Mouse (Mus musculus): ENCODE data around the gene Prss35.

Prss35 gene

DNA sequence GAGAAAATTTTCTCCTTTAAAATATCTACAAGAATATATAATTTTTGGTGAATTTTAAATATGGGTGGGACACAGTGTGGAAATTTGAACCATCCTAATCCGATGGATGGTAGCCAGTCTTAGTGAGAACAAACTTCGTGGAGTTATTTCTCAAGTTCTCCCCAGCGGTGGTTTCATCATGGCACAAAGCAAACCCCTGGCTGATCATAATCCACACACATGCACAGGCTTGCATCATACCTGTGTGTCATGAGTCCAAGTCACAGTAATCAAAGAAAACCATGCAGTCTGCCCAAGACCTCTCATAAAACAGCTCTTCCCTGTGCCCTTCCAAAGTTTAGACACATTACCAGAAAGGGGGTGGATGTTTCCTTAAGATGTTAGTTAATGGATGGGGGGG, 13.6 kb upstream of the Prss35 start:
- peak; percentile 91 for DNase-seq (ENCODE audit: extremely low read depth, low read depth, low spot score)

DNA sequence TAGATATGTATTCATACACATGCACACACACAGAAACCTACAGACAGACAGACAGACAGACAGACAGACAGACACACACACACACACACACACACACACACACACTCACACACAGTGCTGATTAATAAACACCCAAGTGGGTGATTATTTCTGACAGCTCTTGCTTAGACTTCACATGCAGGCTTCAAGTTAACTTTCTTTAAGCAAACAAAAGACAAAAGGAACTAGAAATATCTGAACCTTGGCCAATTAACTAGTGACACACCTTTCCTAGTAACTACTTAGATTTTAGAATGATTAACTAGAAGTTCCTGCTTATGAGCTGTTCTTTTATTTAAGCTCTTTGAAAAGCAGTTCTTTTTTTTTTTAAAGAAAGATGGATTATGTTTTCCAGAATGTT, 9.1 kb upstream of the Prss35 start:
- DNase-seq (ENCODE audit: extremely low read depth, low read depth, low spot score) = no peak

DNA sequence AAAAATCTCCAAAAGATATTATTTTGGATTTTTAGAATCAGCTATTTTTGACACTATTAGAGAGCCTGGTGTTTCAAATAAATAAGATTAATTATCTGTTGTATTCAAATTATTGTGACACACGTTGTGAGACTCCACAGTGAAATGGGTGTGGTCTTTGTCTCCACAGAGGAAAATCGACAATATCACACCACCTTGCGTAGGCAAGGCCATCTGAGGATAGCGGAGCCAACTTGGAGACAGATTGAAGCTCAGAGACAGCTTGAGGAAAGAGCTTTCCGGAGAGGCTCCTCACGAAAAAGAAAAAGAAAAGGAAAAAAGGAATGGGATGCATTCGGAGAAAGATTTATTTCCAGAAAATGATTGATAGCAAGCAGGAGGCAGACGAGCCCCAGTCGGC, 8.7 kb upstream of the Prss35 start:
- DNase-seq (ENCODE audit: extremely low read depth, low read depth, low spot score) = no peak

DNA sequence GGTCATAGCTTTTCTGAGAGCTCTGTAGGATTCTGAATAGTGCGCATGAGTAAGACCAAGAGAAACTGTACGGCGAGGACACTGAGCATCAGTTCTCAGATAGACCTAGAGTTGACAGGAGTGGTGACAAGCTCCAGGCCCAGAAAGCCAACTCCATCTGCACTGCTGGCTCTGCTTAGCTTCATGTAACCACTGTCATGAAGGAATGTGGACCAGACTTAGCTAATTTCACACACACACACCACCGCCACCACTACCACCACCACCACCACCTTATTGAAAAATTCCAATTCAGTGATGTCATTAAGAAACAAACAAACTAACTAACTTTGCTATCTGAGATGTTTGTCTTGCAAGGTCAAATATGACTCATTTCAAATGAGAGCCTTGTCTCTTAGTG, 6.5 kb upstream of the Prss35 start:
- no peak for DNase-seq (ENCODE audit: extremely low read depth, low read depth, low spot score)

DNA sequence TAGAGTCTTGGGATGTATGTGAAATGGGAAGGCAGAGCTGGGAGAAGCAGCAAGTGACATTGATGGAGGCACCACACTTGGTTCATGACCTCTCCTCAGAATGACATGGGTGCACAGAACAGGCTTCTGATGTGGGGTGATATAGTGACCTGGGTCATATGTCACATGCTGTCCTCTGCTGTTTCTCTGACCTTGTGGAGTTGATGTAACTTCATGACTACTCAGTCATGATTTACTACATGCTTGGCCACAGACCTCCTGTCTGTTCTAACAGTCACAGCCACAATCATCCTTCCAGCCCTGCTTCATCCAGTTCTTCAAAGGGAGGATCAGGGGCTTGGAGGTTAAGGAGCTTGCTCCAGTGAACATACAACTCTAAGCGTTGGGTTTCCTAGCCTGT, 5.4 kb upstream of the Prss35 start:
- no peak for DNase-seq (ENCODE audit: extremely low read depth, low read depth, low spot score)

DNA sequence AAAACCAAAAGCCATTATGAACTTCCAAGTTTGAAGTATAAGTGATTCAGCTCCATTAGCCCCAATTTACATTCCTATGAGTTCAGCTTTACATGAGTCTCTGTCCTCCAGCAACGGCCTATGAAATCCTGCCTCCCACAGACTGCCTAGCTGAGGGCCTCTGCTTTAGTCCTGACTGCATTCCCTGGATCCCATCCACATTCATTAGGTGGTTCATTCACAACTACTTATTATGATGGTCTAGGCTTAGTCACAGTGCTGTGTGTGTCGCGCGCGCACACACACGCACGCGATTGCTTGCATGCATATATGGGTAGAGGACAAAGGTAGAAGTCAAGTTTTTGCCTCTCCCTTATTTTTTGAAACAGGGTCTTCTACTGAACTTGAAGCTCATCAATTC, 4.6 kb upstream of the Prss35 start:
- DNase-seq (ENCODE audit: extremely low read depth, low read depth, low spot score) = no peak

DNA sequence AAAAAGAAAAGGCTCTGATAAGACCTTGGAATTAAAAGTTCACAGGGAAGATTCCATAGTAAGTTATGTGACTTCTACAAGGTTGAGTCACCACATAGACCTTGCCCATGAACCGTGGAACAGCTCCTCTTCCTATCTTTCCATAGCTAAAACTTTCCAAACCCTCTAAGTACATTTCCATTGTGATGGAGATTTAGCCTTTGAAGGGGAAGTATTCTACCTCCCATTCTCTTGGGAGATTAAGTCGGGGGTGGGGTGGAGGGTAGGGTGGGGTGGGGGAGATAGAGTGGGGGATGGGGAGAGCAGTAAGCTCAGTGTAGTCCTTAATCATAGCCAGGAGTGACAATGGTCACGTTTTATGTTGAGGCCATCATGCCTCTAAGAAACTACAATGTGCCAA, 3.5 kb upstream of the Prss35 start:
- DNase-seq (ENCODE audit: extremely low read depth, low read depth, low spot score) = no peak

DNA sequence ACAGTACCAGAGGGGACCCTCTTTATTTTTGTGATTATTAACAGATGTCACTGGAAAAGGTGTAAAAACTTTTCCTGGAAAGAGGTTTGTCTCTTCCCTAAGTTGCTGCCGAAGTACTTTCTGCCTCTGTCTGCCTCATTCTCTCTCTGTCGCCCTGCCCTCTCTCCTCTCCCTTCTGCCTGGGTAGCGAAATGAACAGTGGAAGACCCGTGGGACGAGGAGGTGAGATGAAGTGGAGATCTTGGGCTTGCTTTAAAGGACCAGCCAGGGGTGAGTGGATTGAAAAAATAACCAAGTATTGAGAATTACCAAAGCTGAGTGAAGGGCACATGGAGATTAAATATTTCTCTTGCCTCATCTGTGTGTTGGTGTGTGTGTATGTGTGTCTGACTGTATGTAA, 592 bp downstream of the Prss35 start:
- DNase-seq (ENCODE audit: extremely low read depth, low read depth, low spot score) = no peak

DNA sequence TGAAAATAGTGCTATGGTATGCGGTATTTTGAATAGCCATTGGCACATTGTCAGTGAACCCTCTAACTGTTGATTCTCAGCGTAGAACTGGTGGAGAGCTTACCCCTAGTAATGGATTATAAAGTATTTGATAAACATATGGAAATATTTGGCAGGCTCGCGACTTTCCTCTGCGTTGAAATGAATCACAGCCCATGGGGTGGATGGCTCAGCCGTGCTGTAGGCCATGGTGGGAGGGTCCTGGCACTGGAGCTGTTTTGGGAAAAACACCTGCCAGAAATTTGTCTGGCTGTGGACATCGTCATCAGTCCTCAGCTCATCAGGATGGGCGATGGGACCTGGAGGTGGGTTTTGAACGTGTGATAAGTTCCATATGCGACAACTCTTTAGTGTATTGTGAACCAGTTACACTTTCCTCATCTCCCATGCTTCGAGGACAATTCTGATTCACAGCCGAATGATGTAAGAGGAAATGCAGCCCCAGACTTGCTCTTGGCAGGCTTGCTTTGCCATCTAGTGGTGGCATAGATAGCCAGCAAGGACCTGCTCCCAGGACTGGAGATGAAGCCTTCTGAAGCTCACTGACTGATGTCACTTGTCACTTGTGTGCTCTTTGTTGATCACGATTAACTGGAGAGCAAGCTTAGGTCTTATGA, 2.6 kb downstream of the Prss35 start:
- DNase-seq (ENCODE audit: extremely low read depth, low read depth, low spot score) = no peak

DNA sequence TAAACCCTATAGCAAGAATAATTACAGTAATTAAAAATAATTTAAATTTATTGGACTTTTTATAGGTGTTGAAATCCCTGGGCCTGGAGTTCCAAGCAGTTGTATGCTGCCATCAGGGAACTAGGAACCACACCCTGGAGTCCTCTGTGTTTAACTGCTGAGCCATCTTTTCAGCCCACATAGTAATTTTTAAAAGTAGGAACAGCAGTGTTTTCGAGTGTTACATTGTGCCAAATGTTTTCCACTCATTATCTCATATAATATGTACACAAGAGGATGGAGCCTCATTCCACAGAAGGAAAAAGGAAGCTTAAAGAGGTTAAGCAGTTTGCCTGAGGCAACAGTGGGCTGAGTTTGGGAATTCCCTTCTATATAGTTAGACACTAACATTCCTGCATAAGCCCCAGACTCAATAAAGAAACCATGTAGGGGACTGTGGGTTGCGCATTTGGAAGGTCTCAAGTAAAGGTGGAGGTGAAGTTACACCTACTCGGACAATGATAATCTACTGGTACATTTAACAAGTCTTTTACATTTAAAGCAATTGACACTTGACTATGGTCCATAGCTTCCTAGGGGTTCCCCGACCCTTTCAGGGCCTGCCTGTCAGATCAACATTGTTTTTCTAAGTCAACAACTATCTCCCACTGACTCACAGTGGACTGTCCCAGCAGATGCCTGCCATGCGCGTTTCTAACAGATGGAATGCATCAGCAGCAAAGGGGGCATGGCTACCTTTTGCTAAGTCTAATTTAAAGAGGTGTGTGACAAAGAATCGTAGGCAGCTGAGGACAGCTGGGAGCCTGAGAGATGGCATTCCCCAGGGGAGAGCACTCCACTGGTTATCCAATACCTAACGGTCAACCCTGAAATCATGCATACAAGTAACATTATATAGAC, 19.3 kb downstream of the Prss35 start:
- no peak for DNase-seq (ENCODE audit: extremely low read depth, low read depth, low spot score)

DNA sequence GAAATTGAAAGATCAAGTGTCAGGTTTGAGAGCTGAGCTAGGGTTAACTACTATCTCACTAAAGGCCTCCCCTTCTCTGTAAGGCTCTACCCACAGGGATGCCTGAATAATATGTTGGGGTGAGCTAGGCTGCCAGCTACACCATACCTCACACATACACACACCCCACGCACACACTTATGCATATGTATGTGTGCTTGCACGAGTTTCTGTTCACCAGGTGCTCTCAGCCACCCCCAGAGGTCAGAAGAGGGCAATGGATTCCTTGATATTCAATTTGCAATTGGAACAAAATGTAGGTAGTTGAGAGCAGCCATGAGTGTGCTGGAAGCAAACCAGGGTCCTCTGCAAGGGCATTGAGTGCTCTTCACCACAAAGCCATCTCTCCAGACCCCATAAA, 20.6 kb downstream of the Prss35 start:
- no peak for DNase-seq (ENCODE audit: extremely low read depth, low read depth, low spot score)

DNA sequence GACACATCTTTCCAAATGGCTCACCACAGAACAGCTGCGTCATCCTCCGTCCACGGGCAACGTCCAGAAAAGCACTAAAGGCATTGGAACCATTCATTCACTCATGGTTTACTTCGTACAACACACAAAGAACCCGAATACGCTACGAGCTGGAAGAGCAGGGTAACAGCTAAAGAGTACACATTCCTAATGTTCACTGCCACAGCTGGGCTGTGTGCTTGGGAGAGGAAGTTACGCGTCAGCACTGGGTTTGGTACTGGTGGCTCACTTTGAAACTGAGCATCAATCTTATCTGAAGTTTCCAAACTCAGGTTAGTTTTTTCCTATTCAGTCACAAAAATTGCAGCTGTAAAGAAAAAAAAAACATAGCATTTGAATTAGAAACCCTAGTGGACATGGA, 23.5 kb downstream of the Prss35 start:
- DNase-seq (ENCODE audit: extremely low read depth, low read depth, low spot score) = no peak

DNA sequence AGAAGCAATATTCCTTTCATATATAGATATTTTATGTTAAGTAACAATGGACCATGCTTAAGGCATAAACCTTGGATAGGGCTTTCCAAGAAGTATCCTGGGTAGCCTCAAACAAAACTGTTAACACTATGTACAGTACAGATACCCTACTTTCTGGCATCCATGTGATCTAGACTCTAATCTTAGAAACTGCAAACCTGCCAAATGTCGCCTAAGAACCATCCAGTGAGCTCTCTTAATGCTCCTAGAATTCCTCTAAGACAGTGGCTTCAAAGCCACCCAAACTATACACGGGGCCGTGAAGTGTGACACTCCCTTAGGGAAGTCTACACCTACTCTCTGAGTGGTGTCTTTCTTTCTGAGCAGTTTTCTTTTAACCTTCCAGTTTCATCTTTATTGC, 29.4 kb downstream of the Prss35 start:
- no peak for DNase-seq (ENCODE audit: extremely low read depth, low read depth, low spot score)

DNA sequence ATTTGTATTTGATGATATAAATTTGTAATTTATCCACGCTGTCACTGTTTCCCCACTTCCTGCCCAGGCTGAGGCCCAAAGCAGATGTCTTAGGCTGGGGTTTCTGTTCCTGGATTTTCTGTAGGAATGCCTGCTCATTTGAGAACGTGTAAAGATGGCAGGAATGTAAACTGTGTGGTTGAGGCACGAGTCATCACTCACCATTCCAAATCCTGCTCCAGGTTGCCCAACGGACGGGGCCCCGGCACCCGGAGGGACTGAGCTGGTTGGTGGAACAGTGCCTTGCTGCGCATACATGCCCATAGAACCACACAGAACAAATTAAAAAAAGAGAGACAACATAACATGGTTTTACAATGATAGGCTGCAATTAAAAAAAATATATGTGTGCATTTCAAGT, 30.5 kb downstream of the Prss35 start:
- DNase-seq (ENCODE audit: extremely low read depth, low read depth, low spot score) = no peak

DNA sequence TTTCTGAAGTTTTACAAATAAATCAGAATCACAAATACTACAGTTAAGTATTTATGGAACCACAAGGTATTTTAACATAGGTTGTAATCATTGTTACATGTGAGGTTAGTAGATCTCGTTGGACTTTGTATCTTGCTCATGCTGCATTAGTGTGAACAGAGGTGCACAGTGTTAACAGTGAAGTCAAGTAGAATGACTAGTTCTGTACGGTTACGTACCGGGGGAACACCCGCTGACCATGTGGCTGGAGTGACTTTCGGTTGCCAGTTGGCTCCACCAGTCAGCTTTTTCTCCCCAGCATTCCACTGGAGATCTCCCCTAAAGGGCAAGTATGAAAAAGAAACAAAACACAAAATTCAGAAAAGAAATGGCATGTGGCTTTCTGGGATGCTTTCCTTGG, 31.9 kb downstream of the Prss35 start:
- DNase-seq (ENCODE audit: extremely low read depth, low read depth, low spot score) = no peak

DNA sequence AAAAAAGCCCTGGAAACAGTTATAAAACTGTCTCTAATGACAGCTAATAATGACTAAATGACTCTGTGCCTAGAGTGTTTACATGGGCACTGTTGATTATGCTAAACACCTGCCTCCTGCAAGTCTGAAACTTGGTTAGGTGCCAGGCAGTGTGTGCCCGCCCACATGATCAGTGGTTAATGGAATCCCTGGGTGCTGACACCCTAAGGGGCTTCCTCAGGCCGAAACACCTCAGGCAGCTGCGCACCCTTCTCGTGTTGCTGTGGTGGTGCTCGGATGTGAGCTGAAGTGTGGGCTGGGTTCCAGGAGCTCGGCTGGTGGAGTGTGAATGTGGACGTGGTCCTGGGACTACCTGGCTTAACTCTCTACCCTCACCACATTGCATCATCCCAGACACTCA, 33.9 kb downstream of the Prss35 start:
- DNase-seq (ENCODE audit: extremely low read depth, low read depth, low spot score) = no peak

DNA sequence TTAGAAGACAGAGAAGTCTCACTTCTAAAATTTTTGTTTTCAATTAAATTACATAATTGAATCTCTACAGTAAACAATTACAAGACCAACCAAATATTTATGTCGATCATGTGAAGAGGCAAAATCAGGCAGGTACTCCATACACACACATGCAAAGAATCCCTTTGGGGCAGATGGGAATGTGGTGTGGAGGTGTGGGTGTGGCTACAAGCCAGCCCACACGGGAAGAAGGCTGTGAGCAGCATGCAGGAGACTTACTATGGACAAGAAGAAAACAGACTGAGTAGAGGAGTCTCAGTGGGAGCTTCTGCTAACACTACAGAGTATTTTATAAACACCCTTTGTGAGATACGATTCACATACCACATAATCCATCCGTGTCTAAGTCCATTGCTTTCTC, 34.8 kb downstream of the Prss35 start:
- DNase-seq (ENCODE audit: extremely low read depth, low read depth, low spot score) = no peak

DNA sequence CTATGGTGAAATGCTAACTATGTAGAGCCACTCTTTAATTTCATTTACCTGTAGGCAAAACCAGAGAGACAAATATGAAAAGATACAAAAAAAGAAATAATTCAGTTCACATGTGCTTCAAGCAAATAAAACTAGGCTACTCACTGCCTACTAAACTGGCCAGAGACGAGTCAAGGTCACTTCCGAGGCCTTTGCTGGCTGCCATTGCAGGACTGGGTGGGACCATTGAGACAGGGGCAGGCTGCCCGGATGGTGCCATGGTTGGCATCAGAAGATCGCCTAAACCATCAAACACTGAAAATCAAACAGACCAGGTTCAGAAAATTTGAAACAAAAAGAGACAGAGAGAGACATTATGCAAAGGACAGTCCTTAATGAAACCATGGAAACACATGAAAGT, 38.0 kb downstream of the Prss35 start:
- DNase-seq (ENCODE audit: extremely low read depth, low read depth, low spot score) = no peak

DNA sequence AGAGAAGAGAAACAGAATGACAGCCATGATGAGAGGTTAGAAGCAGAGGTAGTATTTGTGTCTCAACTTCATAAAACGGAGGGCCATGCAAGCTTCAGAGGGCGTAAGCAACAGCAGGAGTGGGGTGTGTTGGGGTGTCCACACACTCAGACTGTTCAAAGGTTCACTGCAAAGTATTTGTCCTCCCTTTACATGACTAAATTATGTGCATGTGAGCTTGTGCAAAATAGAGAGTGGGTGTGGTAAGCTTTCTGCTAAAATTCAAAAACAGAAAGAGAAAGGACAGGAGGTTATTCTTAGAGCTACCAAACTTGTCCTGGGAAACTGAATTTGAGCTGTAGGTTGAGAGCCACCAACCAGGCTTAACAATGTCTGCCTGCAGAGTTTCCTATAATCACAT, 39.4 kb downstream of the Prss35 start:
- DNase-seq (ENCODE audit: extremely low read depth, low read depth, low spot score) = no peak

DNA sequence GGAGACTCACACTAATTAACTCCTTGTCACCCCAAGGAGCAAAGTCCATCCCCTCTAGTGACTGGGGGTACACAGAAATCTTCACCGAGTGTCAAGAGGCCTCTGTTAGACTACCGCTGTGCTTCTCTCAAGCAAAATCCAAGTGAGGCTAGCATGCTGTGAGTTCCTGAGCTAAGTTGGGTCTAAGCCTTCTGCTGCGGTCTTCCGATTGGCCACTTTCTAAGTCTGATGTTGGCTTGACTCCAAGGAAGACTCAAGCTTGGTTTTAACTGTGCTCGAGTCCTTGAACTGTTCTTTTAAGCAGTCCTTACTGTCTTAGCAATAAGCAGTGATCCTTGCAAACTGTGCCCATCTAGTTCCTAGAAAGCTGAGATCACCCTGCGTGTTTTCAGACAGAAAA, 45.7 kb downstream of the Prss35 start:
- DNase-seq (ENCODE audit: extremely low read depth, low read depth, low spot score) = no peak

DNA sequence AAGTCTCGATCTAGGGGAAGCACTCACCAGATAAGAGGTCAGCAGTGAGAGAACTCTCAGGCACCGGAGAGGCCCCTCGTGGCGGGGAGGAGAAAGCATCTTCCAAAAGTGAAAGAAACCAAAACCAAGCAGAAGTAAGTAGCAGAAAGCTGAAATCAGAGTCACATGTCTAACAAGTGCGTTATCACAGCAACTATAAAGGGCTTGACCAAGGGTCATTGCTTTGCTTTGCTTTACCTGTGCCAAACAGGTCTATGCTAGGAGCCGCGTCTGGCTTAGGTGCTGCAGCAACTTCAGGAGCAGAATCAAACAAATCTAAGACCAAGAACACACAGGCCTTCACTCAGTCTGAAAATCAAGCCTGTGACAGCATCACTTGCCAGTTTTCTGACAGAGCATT, 48.5 kb downstream of the Prss35 start:
- no peak for DNase-seq (ENCODE audit: extremely low read depth, low read depth, low spot score)

DNA sequence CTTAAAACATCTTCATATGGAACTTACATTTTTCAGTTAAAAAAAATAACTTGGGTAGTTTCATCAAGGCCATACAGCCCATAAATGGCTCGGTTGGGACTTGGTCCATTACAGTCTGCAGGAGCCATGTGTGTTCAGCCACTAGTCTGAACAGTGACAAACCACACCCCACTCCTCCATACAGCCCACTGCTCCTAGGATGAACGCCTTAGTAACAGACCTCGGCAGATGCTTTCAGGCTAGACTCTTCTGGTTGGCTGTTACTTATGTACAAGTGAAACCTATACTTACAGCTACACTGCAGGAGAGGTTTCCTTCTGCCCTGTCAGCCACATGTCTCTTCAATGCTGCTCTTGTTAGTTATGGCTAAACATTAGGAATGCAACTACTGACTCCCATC, 51.8 kb downstream of the Prss35 start:
- DNase-seq (ENCODE audit: extremely low read depth, low read depth, low spot score) = no peak

DNA sequence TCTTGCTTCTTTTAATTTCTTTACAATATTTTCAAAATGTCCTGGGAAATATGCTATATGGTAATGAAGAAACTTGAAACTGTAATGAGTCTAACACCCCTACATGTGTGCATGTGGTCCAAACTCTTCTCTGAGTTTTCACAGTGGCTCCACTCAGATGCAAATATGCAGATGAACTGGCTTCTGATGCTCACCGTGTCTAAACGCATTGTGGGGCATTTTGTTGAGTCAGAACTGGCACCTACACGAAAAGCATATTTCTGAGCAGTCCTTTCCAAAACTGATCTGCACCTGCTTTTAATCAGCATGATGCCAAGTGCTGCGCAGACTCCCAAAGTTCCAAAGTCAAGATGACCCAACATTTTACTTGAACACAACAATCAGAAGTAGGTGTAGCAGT, 54.1 kb downstream of the Prss35 start:
- no peak for DNase-seq (ENCODE audit: extremely low read depth, low read depth, low spot score)

All from fat pad, adult 2 months (tissue).